ENCODE assay signal across 8 mouse cellular contexts in genomic region chr16:65629186-65629585, GRCm38 (mm10).
DNase-seq lines count a peak whose midpoint lies in the region; ATAC-seq and TF ChIP-seq lines count a peak whose summit lies in the region.

No protein-coding gene starts in this region.

- 0 out of 2 replicates have a peak overlapping the region, but pooled peaks have one; percentile 19 for H3K4me2 ChIP-seq in intestine, embryonic 16.5 days (ENCODE audit: low read depth, low read length)
- no peak overlapping the region for H3K4me2 ChIP-seq in limb, embryonic 11.5 days (ENCODE audit: low read depth, severe bottlenecking)
- peak overlapping the region; percentile 60 for H3K4me2 ChIP-seq in myocyte (ENCODE audit: low read depth)

- 8% methylated on average over 10 of the region's 10 CpGs for WGBS in intestine, embryonic 16.5 days
- 18% methylated on average over 10 of the region's 10 CpGs for WGBS in limb, embryonic 11.5 days

- 0 out of 2 replicates have a peak, but pooled peaks have one; percentile 21 for ATAC-seq in intestine, embryonic 16.5 days
- no peak for ATAC-seq in limb, embryonic 11.5 days (ENCODE audit: insufficient number of reproducible peaks, low FRiP score, low TSS enrichment, low read depth)

- H3ac ChIP-seq in myocyte (ENCODE audit: control insufficient read depth, insufficient read length), result no peak overlapping the region

- no peak overlapping the region for H3K4me3 ChIP-seq in intestine, embryonic 16.5 days (ENCODE audit: low read length)
- no peak overlapping the region for H3K4me3 ChIP-seq in limb, embryonic 11.5 days (ENCODE audit: low read depth, low read length)
- H3K4me3 ChIP-seq in myocyte, result no peak overlapping the region

- no peaks in the 10 kb centered on the region for H3K36me3 ChIP-seq in intestine, embryonic 16.5 days (ENCODE audit: control insufficient read depth, insufficient read depth, low read length)
- H3K36me3 ChIP-seq in limb, embryonic 11.5 days (ENCODE audit: control insufficient read depth, insufficient read depth, low read length), result no peaks in the 10 kb centered on the region
- H3K36me3 ChIP-seq in myocyte (ENCODE audit: control insufficient read depth, insufficient read depth), result no peaks in the 10 kb centered on the region

- no peak overlapping the region for H3K9ac ChIP-seq in intestine, embryonic 16.5 days (ENCODE audit: low read depth, low read length)
- H3K9ac ChIP-seq in limb, embryonic 11.5 days (ENCODE audit: low read length), result no peak overlapping the region

- no peaks in the 10 kb centered on the region for H3K4me1 ChIP-seq in intestine, embryonic 16.5 days (ENCODE audit: control insufficient read depth, insufficient read depth, low read length)
- no peaks in the 10 kb centered on the region for H3K4me1 ChIP-seq in limb, embryonic 11.5 days (ENCODE audit: control insufficient read depth, insufficient read depth, low read length)

- no peaks in the 10 kb centered on the region for H3K79me2 ChIP-seq in myocyte (ENCODE audit: control insufficient read depth, insufficient read depth)

- no peaks in the 10 kb centered on the region for H3K27me3 ChIP-seq in intestine, embryonic 16.5 days (replicated peaks; ENCODE audit: control insufficient read depth, insufficient read depth, low read length)
- no peaks in the 10 kb centered on the region for H3K27me3 ChIP-seq in limb, embryonic 11.5 days (ENCODE audit: control insufficient read depth, insufficient read depth, low read length)
- H3K27me3 ChIP-seq in myocyte (ENCODE audit: control insufficient read depth, insufficient read depth, insufficient read length), result no peaks in the 10 kb centered on the region

- H3K9me3 ChIP-seq in intestine, embryonic 16.5 days (ENCODE audit: control insufficient read depth, low read length), result no peaks in the 10 kb centered on the region
- no peaks in the 10 kb centered on the region for H3K9me3 ChIP-seq in limb, embryonic 11.5 days (ENCODE audit: control insufficient read depth, low read length)

- DNase-seq in A20 (ENCODE audit: low read depth, low spot score) (peak; percentile 85), NIH3T3 (ENCODE audit: low read depth) (peak; percentile 88)
- DNase-seq in cerebellum, postnatal 14 days, result peak; percentile 73 to 79
- DNase-seq in frontal cortex, postnatal 36 days (ENCODE audit: low spot score in 2 of 2), result peak; percentile 44 to 83
- DNase-seq in limb, embryonic 11.5 days (ENCODE audit: low spot score), result peak; percentile 70
- DNase-seq in thymus, postnatal 14 days, result peak; percentile 31

- H3K27ac ChIP-seq in intestine, embryonic 16.5 days (ENCODE audit: low read length), result no peak overlapping the region
- H3K27ac ChIP-seq in limb, embryonic 11.5 days (replicated peaks; ENCODE audit: low read depth, low read length), result no peak overlapping the region

- no peak for TF ChIP-seq POLR2A in myocyte (IDR thresholded peaks at IDR 0.05; ENCODE audit: insufficient read length, low read depth)

TF ChIP-seq in myocyte, 11 proteins besides CTCF, POLR2A, EP300 and RAD21:
- no peak for TF ChIP-seq TCF12 (IDR thresholded peaks at IDR 0.05; ENCODE audit: insufficient read depth, poor library complexity, severe bottlenecking)
- TF ChIP-seq MYOG (IDR thresholded peaks at IDR 0.05; ENCODE audit: control insufficient read depth in 1 of 3, insufficient read depth in 1 of 3, insufficient read length in 2 of 3, low read depth in 2 of 3), result no peak
- no peak for TF ChIP-seq CEBPB (IDR thresholded peaks at IDR 0.05; ENCODE audit: insufficient read depth, poor library complexity, severe bottlenecking)
- TF ChIP-seq SRF (IDR thresholded peaks at IDR 0.05; ENCODE audit: control insufficient read depth, insufficient read length, low read depth), result no peak
- TF ChIP-seq TCF3 (IDR thresholded peaks at IDR 0.05; ENCODE audit: insufficient read length, low read depth), result no peak

Comparison
In these comparisons a context has a peak if more than half of its experiments do, and no peak if none do; other contexts are left out.
1. DNase-seq: peak in every context shown above with its lines; median percentile 88 in NIH3T3; 85 in A20; 76 in cerebellum, postnatal 14 days; 70 in limb, embryonic 11.5 days; 64 in frontal cortex, postnatal 36 days; 31 in thymus, postnatal 14 days.